Mouse (Mus musculus) activated CD4-positive, CD25-positive, alpha-beta regulatory T cell, adult 4 months (primary cell): ENCODE data around the gene Odf4. TPM values are rescaled to one million over a fixed set of nuclear protein-coding genes. Genes with fewer than 3 reads are reported as not detected.

Experiments used
- polyA plus RNA-seq, 2 experiments: library from polyadenylated mRNA; unstranded; fragments of 100-300 nt; shearing (Covaris generic); gene quantifications; one replicate each; pipeline ENCODE4 v1.2.1; 2017

Odf4 gene
- polyA plus RNA-seq, 2 experiments from 2014 or later, result not detected

Other genes starting within 250 kb of the Odf4 start
- gene Myh10, start 235.5 kb downstream of the Odf4 start, polyA plus RNA-seq, result 1 to 10 TPM; 3.0 to 3.3 TPM
- gene Ndel1, start 55.2 kb downstream of the Odf4 start, polyA plus RNA-seq, result 10 to 100 TPM; 31.4 to 37.2 TPM
- not detected for gene Rnf222, start 38.5 kb downstream of the Odf4 start, polyA plus RNA-seq
- gene Rpl26, start 25.5 kb downstream of the Odf4 start, polyA plus RNA-seq, result 1,000 to 10,000 TPM; 2,145 to 2,203 TPM
- under 1 TPM; 0.10 to 0.28 TPM for gene Arhgef15, start 30.4 kb upstream of the Odf4 start, polyA plus RNA-seq
- 1 to 10 TPM; 7.2 to 7.6 TPM for gene Slc25a35, start 41.0 kb upstream of the Odf4 start, polyA plus RNA-seq
- 10 to 100 TPM; 42.2 to 48.3 TPM for gene Rangrf, start 48.1 kb upstream of the Odf4 start, polyA plus RNA-seq
- gene Pfas, start 81.4 kb upstream of the Odf4 start, polyA plus RNA-seq, result 10 to 100 TPM; 20.4 to 26.3 TPM
- 10 to 100 TPM in 1 of 2 experiments, 1 to 10 TPM in 1; 8.7 to 14.6 TPM for gene Ctc1, start 88.8 kb upstream of the Odf4 start, polyA plus RNA-seq
- gene Aurkb, start 118.6 kb upstream of the Odf4 start, polyA plus RNA-seq, result 10 to 100 TPM; 24.3 to 33.5 TPM
- 1 to 10 TPM; 2.1 to 2.4 TPM for gene Borcs6, start 132.6 kb upstream of the Odf4 start, polyA plus RNA-seq
- 1 to 10 TPM; 4.4 to 7.1 TPM for gene Tmem107, start 143.7 kb upstream of the Odf4 start, polyA plus RNA-seq
- gene Vamp2, start 161.4 kb upstream of the Odf4 start, polyA plus RNA-seq, result 10 to 100 TPM; 27.6 to 27.9 TPM
- 1 to 10 TPM; 4.5 to 6.7 TPM for gene Per1, start 168.1 kb upstream of the Odf4 start, polyA plus RNA-seq
- gene Hes7, start 193.3 kb upstream of the Odf4 start, polyA plus RNA-seq, result not detected
- gene 9130213A22Rik, start 195.5 kb upstream of the Odf4 start, polyA plus RNA-seq, result not detected
- gene Aloxe3, start 198.8 kb upstream of the Odf4 start, polyA plus RNA-seq, result under 1 TPM in 1 of 2 experiments, not detected in 1; 0.09 TPM
- not detected for gene Alox12b, start 229.9 kb upstream of the Odf4 start, polyA plus RNA-seq